Mouse (Mus musculus) MEL (cell line): ENCODE results near the gene Dnajb3. TPM values are rescaled to one million over a fixed set of nuclear protein-coding genes. Genes with fewer than 3 reads are reported as not detected.

Experiments
- DNase-seq: peaks from one replicate; pipeline ENCODE4 v3.0.0; 2011; ENCODE audit warnings: low read depth, low spot score
- H3K27ac ChIP-seq: 2 replicates; pipeline ENCODE4 v1.5.1; 2012; ENCODE audit warnings: low read depth, mild to moderate bottlenecking, control low read depth, low read length, moderate library complexity; ENCODE audit not compliant: control insufficient read depth
- H3K27me3 ChIP-seq, 2 experiments: fragments of 150-350 bp in 1 of 2; sonication (generic) in 1 of 2; 2 replicates each; pipeline ENCODE4 v1.6.1; 2012; ENCODE audit warnings: low read length in 2 of 2, mild to moderate bottlenecking in 2 of 2, improper control_type of control experiment in 1 of 2, moderate library complexity in 1 of 2; ENCODE audit not compliant: insufficient read depth in 2 of 2, control insufficient read depth in 1 of 2
- H3K36me3 ChIP-seq, 2 experiments: 2 replicates each; pipeline ENCODE4 v1.6.1; 2012 to 2014; ENCODE audit warnings: low read length in 2 of 2, improper control_type of control experiment in 1 of 2, inconsistent platforms in 1 of 2, mild to moderate bottlenecking in 1 of 2; ENCODE audit not compliant: insufficient read depth in 2 of 2, control insufficient read depth in 1 of 2
- H3K4me1 ChIP-seq, 2 experiments: fragments of 150-350 bp in 1 of 2; sonication (generic) in 1 of 2; 2 replicates each; pipeline ENCODE4 v1.6.1; 2012; ENCODE audit warnings: low read length in 2 of 2, improper control_type of control experiment in 1 of 2, mild to moderate bottlenecking in 1 of 2; ENCODE audit not compliant: insufficient read depth in 2 of 2, control insufficient read depth in 1 of 2
- H3K4me3 ChIP-seq, 2 experiments: fragments of 150-350 bp in 1 of 2; sonication (generic) in 1 of 2; 2 replicates each; pipeline ENCODE4 v1.5.1; 2012; ENCODE audit warnings: low read depth in 2 of 2, low read length in 2 of 2, mild to moderate bottlenecking in 2 of 2, moderate library complexity in 2 of 2, control low read depth in 1 of 2, improper control_type of control experiment in 1 of 2; ENCODE audit not compliant: control insufficient read depth in 1 of 2, insufficient read depth in 1 of 2
- H3K79me2 ChIP-seq: 2 replicates; pipeline ENCODE4 v1.6.1; 2012; ENCODE audit warnings: mild to moderate bottlenecking, low read length, moderate library complexity; ENCODE audit not compliant: control insufficient read depth, poor library complexity, insufficient read depth
- H3K9ac ChIP-seq: 2 replicates; pipeline ENCODE4 v1.6.1; 2012; ENCODE audit warnings: low read depth, mild to moderate bottlenecking, control low read depth, low read length, moderate library complexity; ENCODE audit not compliant: control insufficient read depth, poor library complexity, severe bottlenecking
- H3K9me3 ChIP-seq: fragments of 150-350 bp; sonication (generic); replicated peaks from 2 replicates; pipeline ENCODE4 v1.6.1; 2012; ENCODE audit warnings: mild to moderate bottlenecking, low read length, improper control_type of control experiment, moderate library complexity; ENCODE audit not compliant: insufficient read depth
- CHD1 ChIP-seq: IDR thresholded peaks from 2 replicates; pipeline ENCODE4 v1.6.1; 2012; ENCODE audit warnings: low read depth, mild to moderate bottlenecking, inconsistent platforms, low read length, improper control_type of control experiment
- CHD2 ChIP-seq: IDR thresholded peaks from 2 replicates; pipeline ENCODE4 v1.6.1; 2011; ENCODE audit warnings: low read length, improper control_type of control experiment
- E2F4 ChIP-seq: IDR thresholded peaks from 2 replicates; pipeline ENCODE4 v1.6.1; 2011; ENCODE audit warnings: low read depth, low read length, improper control_type of control experiment, borderline replicate concordance
- ELF1 ChIP-seq: IDR thresholded peaks from 2 replicates; pipeline ENCODE4 v1.6.1; 2014; ENCODE audit warnings: low read depth, mild to moderate bottlenecking, inconsistent platforms, low read length, improper control_type of control experiment, moderate library complexity
- EP300 ChIP-seq, 2 experiments: IDR thresholded peaks; 2 replicates each; pipeline ENCODE4 v1.6.1; 2011; ENCODE audit warnings: improper control_type of control experiment in 2 of 2, low read length in 2 of 2, low read depth in 1 of 2, mild to moderate bottlenecking in 1 of 2
- ETS1 ChIP-seq: IDR thresholded peaks from 2 replicates; pipeline ENCODE4 v1.6.1; 2012; ENCODE audit warnings: low read depth, mild to moderate bottlenecking, inconsistent platforms, low read length, improper control_type of control experiment, moderate library complexity
- GABPA ChIP-seq: IDR thresholded peaks from 2 replicates; pipeline ENCODE4 v1.6.1; 2012; ENCODE audit warnings: low read depth, mild to moderate bottlenecking, inconsistent platforms, low read length, improper control_type of control experiment, moderate library complexity
- HCFC1 ChIP-seq: IDR thresholded peaks from 2 replicates; pipeline ENCODE4 v1.6.1; 2012; ENCODE audit warnings: low read depth, mild to moderate bottlenecking, inconsistent platforms, low read length, improper control_type of control experiment, moderate library complexity
- JUND ChIP-seq: IDR thresholded peaks from 2 replicates; pipeline ENCODE4 v1.6.1; 2011; ENCODE audit warnings: low read depth, mild to moderate bottlenecking, improper control_type of control experiment, low read length
- KAT2A ChIP-seq: conservative IDR thresholded peaks from 2 replicates; pipeline ENCODE4 v1.6.1; 2012; ENCODE audit warnings: low read depth, low read length, improper control_type of control experiment, inconsistent platforms
- MAFK ChIP-seq: IDR thresholded peaks from 2 replicates; pipeline ENCODE4 v1.6.1; 2011; ENCODE audit warnings: low read depth, mild to moderate bottlenecking, low read length, improper control_type of control experiment, borderline replicate concordance
- MEF2A ChIP-seq: IDR thresholded peaks from 2 replicates; pipeline ENCODE4 v1.6.1; 2014; ENCODE audit warnings: low read depth, mild to moderate bottlenecking, inconsistent platforms, low read length, improper control_type of control experiment; ENCODE audit not compliant: poor library complexity, insufficient replicate concordance, severe bottlenecking; ENCODE audit errors: extremely low read depth
- MXI1 ChIP-seq: IDR thresholded peaks from 2 replicates; pipeline ENCODE4 v1.6.1; 2011; ENCODE audit warnings: mild to moderate bottlenecking, low read depth, low read length, improper control_type of control experiment
- MYB ChIP-seq: IDR thresholded peaks from 2 replicates; pipeline ENCODE4 v1.6.1; 2011; ENCODE audit warnings: mild to moderate bottlenecking, low read depth, low read length, improper control_type of control experiment
- MYC ChIP-seq: IDR thresholded peaks from 2 replicates; pipeline ENCODE4 v1.6.1; 2011; ENCODE audit warnings: low read depth, mild to moderate bottlenecking, low read length, improper control_type of control experiment, moderate library complexity
- NRF1 ChIP-seq: IDR thresholded peaks from 2 replicates; pipeline ENCODE4 v1.6.1; 2014; ENCODE audit warnings: low read depth, mild to moderate bottlenecking, inconsistent platforms, low read length, improper control_type of control experiment, moderate library complexity; ENCODE audit not compliant: poor library complexity, insufficient read depth, severe bottlenecking
- RAD21 ChIP-seq: IDR thresholded peaks from 2 replicates; pipeline ENCODE4 v1.6.1; 2011; ENCODE audit warnings: mild to moderate bottlenecking, low read depth, low read length, improper control_type of control experiment
- SIN3A ChIP-seq: IDR thresholded peaks from 2 replicates; pipeline ENCODE4 v1.6.1; 2012; ENCODE audit warnings: low read length, improper control_type of control experiment, inconsistent platforms
- TAL1 ChIP-seq: IDR thresholded peaks from 2 replicates; pipeline ENCODE4 v1.6.1; 2012; ENCODE audit warnings: mild to moderate bottlenecking, inconsistent platforms, low read length, moderate library complexity, mixed read lengths
- USF1 ChIP-seq: IDR thresholded peaks from 2 replicates; pipeline ENCODE4 v1.6.1; 2014; ENCODE audit warnings: low read depth, mild to moderate bottlenecking, inconsistent platforms, low read length, improper control_type of control experiment, moderate library complexity
- USF2 ChIP-seq, 2 experiments: IDR thresholded peaks; 2 replicates each; pipeline ENCODE4 v1.6.1; 2011 to 2012; ENCODE audit warnings: improper control_type of control experiment in 2 of 2, low read length in 2 of 2, borderline replicate concordance in 1 of 2, inconsistent platforms in 1 of 2, low read depth in 1 of 2, mild to moderate bottlenecking in 1 of 2; ENCODE audit not compliant: insufficient read depth in 1 of 2
- ZC3H11A ChIP-seq: IDR thresholded peaks from 2 replicates; pipeline ENCODE4 v1.6.1; 2012; ENCODE audit warnings: low read depth, mild to moderate bottlenecking, inconsistent platforms, low read length, improper control_type of control experiment
- ZKSCAN1 ChIP-seq: IDR thresholded peaks from 2 replicates; pipeline ENCODE4 v1.6.1; 2012; ENCODE audit warnings: low read depth, mild to moderate bottlenecking, inconsistent platforms, low read length, improper control_type of control experiment, moderate library complexity
- polyA plus RNA-seq, 2 experiments: library from polyadenylated mRNA; stranded (reverse) in 1 of 2; unstranded in 1 of 2; fragments of >175 nt in 1 of 2; fragments of >200 nt in 1 of 2; gene quantifications; 2 replicates each; pipeline versions ENCODE4 v1.2.1 to v1.2.4; 2012; ENCODE audit warnings: low replicate concordance in 2 of 2, low read depth in 1 of 2; ENCODE audit not compliant: insufficient read length in 2 of 2, insufficient read depth in 1 of 2, missing spikeins in 1 of 2
- total RNA-seq: library from RNA; depleted of rRNA; stranded (reverse); fragments of 300-350 nt; gene quantifications from 2 replicates; pipeline ENCODE4 v1.2.3, GENCODE M21; 2012

Dnajb3 gene
- total and polyA plus RNA-seq, 3 experiments = not detected

- Histone ChIP-seq H3K9me3 (no peaks in the 10 kb centered on the region), H3K36me3 (no peaks in the 10 kb centered on the region), H3K4me1 (no peaks in the 10 kb centered on the region), H3K27me3 (no peaks in the 10 kb centered on the region), H3K4me3 (no peak overlapping the region), H3K9ac (no peak overlapping the region), H3K27ac (no peak overlapping the region), H3K79me2 (no peaks in the 10 kb centered on the region)
- no peak for DNase-seq
- TF ChIP-seq USF2 (IDR thresholded peaks at IDR 0.05; ENCODE audit: borderline replicate concordance in 1 of 2, insufficient read depth in 1 of 2, low read depth in 1 of 2, low read length in 2 of 2) = no peak
- no peak for TF ChIP-seq HCFC1
- no peak for TF ChIP-seq TAL1
- no peak for TF ChIP-seq MYC
- TF ChIP-seq ZC3H11A = no peak
- TF ChIP-seq MXI1 = no peak
Measured at GRCm38 (mm10) chr1:88237311-88237710, 31.7 kb upstream of the Dnajb3 start.

- no peak overlapping the region for H3K27ac ChIP-seq
- no peaks in the 10 kb centered on the region for H3K36me3 ChIP-seq
- no peak overlapping the region for H3K9ac ChIP-seq
- no peak overlapping the region for H3K4me3 ChIP-seq
- TF ChIP-seq MYB (no peak), TAL1 (no peak), E2F4 (no peak), MXI1 (no peak), ELF1 (no peak), ZKSCAN1 (no peak), SIN3A (no peak), CHD1 (no peak), MAFK (no peak), USF1 (no peak), JUND (no peak), MEF2A (no peak), CHD2 (no peak), MYC (no peak), RAD21 (no peak), GABPA (no peak), NRF1 (no peak), EP300 (IDR thresholded peaks at IDR 0.05; ENCODE audit: low read depth in 1 of 2, low read length in 2 of 2) (no peak), KAT2A (no peak), ETS1 (no peak)
- no peak for DNase-seq
- no peaks in the 10 kb centered on the region for H3K9me3 ChIP-seq
- H3K79me2 ChIP-seq = no peaks in the 10 kb centered on the region
- no peaks in the 10 kb centered on the region for H3K27me3 ChIP-seq
- no peaks in the 10 kb centered on the region for H3K4me1 ChIP-seq
Measured at GRCm38 (mm10) chr1:88235894-88236415, 30.4 kb upstream of the Dnajb3 start.
